Mouse (Mus musculus): ENCODE data around the gene Runx1. TPM values are rescaled to one million over a fixed set of nuclear protein-coding genes. Genes with fewer than 3 reads are reported as not detected.

The Runx1 gene
- polyA plus RNA-seq, 1 experiment from 2014 or later: 0.94 TPM

GRCm38 (mm10) chr16:92674916-92675450 lies 151.0 kb downstream of the Runx1 start:
- no peak overlapping the region for H3K27ac ChIP-seq (ENCODE audit: low read depth, low read length)
- H3K27me3 ChIP-seq (replicated peaks; ENCODE audit: control insufficient read depth, insufficient read depth, low read length): no peaks in the 10 kb centered on the region; the same call in none of the 2 replicates
- WGBS: 78% methylated on average over 11 of the region's 11 CpGs
- H3K4me2 ChIP-seq (ENCODE audit: low read length): no peak overlapping the region
- no peak overlapping the region for H3K9ac ChIP-seq (ENCODE audit: low read depth, low read length)
- no peaks in the 10 kb centered on the region for H3K36me3 ChIP-seq (ENCODE audit: control insufficient read depth, insufficient read depth, low read length)
- no peaks in the 10 kb centered on the region for H3K4me1 ChIP-seq (ENCODE audit: control insufficient read depth, insufficient read depth, low read depth, low read length)
- H3K4me3 ChIP-seq (ENCODE audit: low read length): no peak overlapping the region
- no peak for ATAC-seq
- no peaks in the 10 kb centered on the region for H3K9me3 ChIP-seq (ENCODE audit: control insufficient read depth, low read length)

GRCm38 (mm10) chr16:92674121-92674816 lies 151.7 kb downstream of the Runx1 start:
- Histone ChIP-seq H3K36me3 (ENCODE audit: control insufficient read depth, insufficient read depth, low read length) (no peaks in the 10 kb centered on the region), H3K4me3 (ENCODE audit: low read length) (no peak overlapping the region), H3K9me3 (ENCODE audit: control insufficient read depth, low read length) (no peaks in the 10 kb centered on the region), H3K4me2 (ENCODE audit: low read length) (no peak overlapping the region), H3K4me1 (ENCODE audit: control insufficient read depth, insufficient read depth, low read depth, low read length) (no peaks in the 10 kb centered on the region), H3K9ac (ENCODE audit: low read depth, low read length) (no peak overlapping the region), H3K27ac (ENCODE audit: low read depth, low read length) (no peak overlapping the region), H3K27me3 (replicated peaks; ENCODE audit: control insufficient read depth, insufficient read depth, low read length) (no peaks in the 10 kb centered on the region; the same call in none of the 2 replicates)
- no peak for ATAC-seq
- WGBS: 83% methylated on average over 18 of the region's 18 CpGs

GRCm38 (mm10) chr16:92668807-92669206 lies 157.1 kb downstream of the Runx1 start:
- H3K27me3 ChIP-seq (replicated peaks; ENCODE audit: control insufficient read depth, insufficient read depth, low read length): no peaks in the 10 kb centered on the region; the same call in none of the 2 replicates
- H3K9me3 ChIP-seq (ENCODE audit: control insufficient read depth, low read length): no peaks in the 10 kb centered on the region
- H3K9ac ChIP-seq (ENCODE audit: low read depth, low read length): no peak overlapping the region
- H3K4me1 ChIP-seq (ENCODE audit: control insufficient read depth, insufficient read depth, low read depth, low read length): no peaks in the 10 kb centered on the region
- H3K27ac ChIP-seq (ENCODE audit: low read depth, low read length): no peak overlapping the region
- H3K4me3 ChIP-seq (ENCODE audit: low read length): no peak overlapping the region
- H3K36me3 ChIP-seq (ENCODE audit: control insufficient read depth, insufficient read depth, low read length): no peaks in the 10 kb centered on the region
- H3K4me2 ChIP-seq (ENCODE audit: low read length): no peak overlapping the region
- ATAC-seq: no peak

GRCm38 (mm10) chr16:92661757-92662156 lies 164.2 kb downstream of the Runx1 start:
- Histone ChIP-seq H3K9ac (ENCODE audit: low read depth, low read length) (no peak overlapping the region), H3K36me3 (ENCODE audit: control insufficient read depth, insufficient read depth, low read length) (no peaks in the 10 kb centered on the region), H3K4me3 (ENCODE audit: low read length) (no peak overlapping the region), H3K4me2 (ENCODE audit: low read length) (no peak overlapping the region), H3K4me1 (ENCODE audit: control insufficient read depth, insufficient read depth, low read depth, low read length) (no peaks in the 10 kb centered on the region), H3K27me3 (replicated peaks; ENCODE audit: control insufficient read depth, insufficient read depth, low read length) (no peaks in the 10 kb centered on the region), H3K27ac (ENCODE audit: low read depth, low read length) (no peak overlapping the region; the same call in 1 of the 2 replicates), H3K9me3 (ENCODE audit: control insufficient read depth, low read length) (no peaks in the 10 kb centered on the region)
- ATAC-seq: no peak
- WGBS: 74% methylated on average over 7 of the region's 7 CpGs

- WGBS: 96% methylated on average over 5 of the region's 5 CpGs
- peaks cover 4% of the 10 kb centered on the region; the same call in 1 of the 2 replicates for H3K4me1 ChIP-seq (ENCODE audit: control insufficient read depth, insufficient read depth, low read depth, low read length)
- H3K4me3 ChIP-seq (ENCODE audit: low read length): no peak overlapping the region
- H3K4me2 ChIP-seq (ENCODE audit: low read length): no peak overlapping the region
- no peak for ATAC-seq
- no peak overlapping the region for H3K27ac ChIP-seq (ENCODE audit: low read depth, low read length)
- no peak overlapping the region for H3K9ac ChIP-seq (ENCODE audit: low read depth, low read length)
- no peaks in the 10 kb centered on the region for H3K36me3 ChIP-seq (ENCODE audit: control insufficient read depth, insufficient read depth, low read length)
- no peaks in the 10 kb centered on the region for H3K9me3 ChIP-seq (ENCODE audit: control insufficient read depth, low read length)
- no peaks in the 10 kb centered on the region for H3K27me3 ChIP-seq (replicated peaks; ENCODE audit: control insufficient read depth, insufficient read depth, low read length)
These were observed 169.2 kb downstream of the Runx1 start for GRCm38 (mm10) chr16:92656750-92657149.

- Histone ChIP-seq H3K36me3 (ENCODE audit: control insufficient read depth, insufficient read depth, low read length) (no peaks in the 10 kb centered on the region), H3K4me3 (ENCODE audit: low read length) (no peak overlapping the region), H3K27ac (ENCODE audit: low read depth, low read length) (no peak overlapping the region), H3K4me1 (ENCODE audit: control insufficient read depth, insufficient read depth, low read depth, low read length) (peaks cover 4% of the 10 kb centered on the region; the same call in 1 of the 2 replicates), H3K9ac (ENCODE audit: low read depth, low read length) (no peak overlapping the region), H3K27me3 (replicated peaks; ENCODE audit: control insufficient read depth, insufficient read depth, low read length) (no peaks in the 10 kb centered on the region), H3K4me2 (ENCODE audit: low read length) (no peak overlapping the region), H3K9me3 (ENCODE audit: control insufficient read depth, low read length) (no peaks in the 10 kb centered on the region)
- no peak for ATAC-seq
- 41% methylated on average over 5 of the region's 5 CpGs for WGBS
These were observed 171.5 kb downstream of the Runx1 start for GRCm38 (mm10) chr16:92654294-92654950.

DNA sequence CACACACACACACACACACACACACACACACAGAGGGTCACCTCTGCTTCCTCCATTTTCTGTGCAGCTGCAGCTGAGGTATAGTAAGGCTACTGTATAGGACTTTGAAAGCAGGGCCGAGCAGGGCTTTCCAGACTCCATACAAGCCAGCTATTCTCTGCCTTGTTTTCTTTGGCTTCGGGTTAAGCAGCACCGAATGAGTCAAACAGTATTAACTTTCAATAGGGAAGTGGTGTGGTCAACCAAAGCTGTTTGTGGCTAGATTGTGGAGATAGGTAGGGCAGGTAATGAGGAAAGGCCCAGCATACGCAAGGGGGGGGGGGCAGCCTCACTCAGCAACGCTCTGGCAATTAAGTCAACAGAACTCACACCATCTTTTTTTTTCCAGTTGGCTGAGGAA lies 172.1 kb downstream of the Runx1 start:
- no peak overlapping the region for H3K4me2 ChIP-seq (ENCODE audit: low read length)
- H3K27me3 ChIP-seq (replicated peaks; ENCODE audit: control insufficient read depth, insufficient read depth, low read length): no peaks in the 10 kb centered on the region
- peaks cover 4% of the 10 kb centered on the region; the same call in 1 of the 2 replicates for H3K4me1 ChIP-seq (ENCODE audit: control insufficient read depth, insufficient read depth, low read depth, low read length)
- H3K27ac ChIP-seq (ENCODE audit: low read depth, low read length): no peak overlapping the region
- H3K9me3 ChIP-seq (ENCODE audit: control insufficient read depth, low read length): no peaks in the 10 kb centered on the region
- no peak for ATAC-seq
- H3K4me3 ChIP-seq (ENCODE audit: low read length): no peak overlapping the region
- no peak overlapping the region for H3K9ac ChIP-seq (ENCODE audit: low read depth, low read length)
- 68% methylated on average over 5 of the region's 5 CpGs for WGBS
- no peaks in the 10 kb centered on the region for H3K36me3 ChIP-seq (ENCODE audit: control insufficient read depth, insufficient read depth, low read length)

DNA sequence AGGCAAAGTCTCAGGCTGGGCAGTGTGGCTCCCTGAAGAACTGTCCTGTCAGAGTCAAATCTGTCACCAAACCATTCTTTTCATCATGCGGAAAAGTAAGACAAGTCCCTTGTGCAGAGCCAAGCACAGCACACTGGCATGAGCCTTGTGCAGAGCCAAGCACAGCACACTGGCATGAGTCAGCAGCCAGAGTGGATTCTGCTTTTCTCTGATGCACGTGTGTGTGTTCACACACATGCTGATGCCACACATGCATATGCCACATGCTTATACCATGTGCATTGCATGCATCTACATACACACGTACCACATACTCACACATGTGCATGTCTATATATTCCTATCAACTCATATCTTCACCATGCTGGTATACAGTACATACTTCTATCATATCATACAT lies 174.7 kb downstream of the Runx1 start:
- peaks cover 2% of the 10 kb centered on the region; the same call in 1 of the 2 replicates for H3K9me3 ChIP-seq (ENCODE audit: control insufficient read depth, low read length)
- 85% methylated on average over 3 of the region's 3 CpGs for WGBS
- no peak overlapping the region for H3K27ac ChIP-seq (ENCODE audit: low read depth, low read length)
- H3K4me1 ChIP-seq (ENCODE audit: control insufficient read depth, insufficient read depth, low read depth, low read length): peaks cover 4% of the 10 kb centered on the region; the same call in 1 of the 2 replicates
- no peaks in the 10 kb centered on the region for H3K36me3 ChIP-seq (ENCODE audit: control insufficient read depth, insufficient read depth, low read length)
- no peak overlapping the region for H3K4me2 ChIP-seq (ENCODE audit: low read length)
- H3K27me3 ChIP-seq (replicated peaks; ENCODE audit: control insufficient read depth, insufficient read depth, low read length): no peaks in the 10 kb centered on the region
- no peak for ATAC-seq
- no peak overlapping the region for H3K9ac ChIP-seq (ENCODE audit: low read depth, low read length)
- no peak overlapping the region for H3K4me3 ChIP-seq (ENCODE audit: low read length)

GRCm38 (mm10) chr16:92646153-92646552 lies 179.8 kb downstream of the Runx1 start:
- no peak overlapping the region for H3K27ac ChIP-seq (ENCODE audit: low read depth, low read length)
- ATAC-seq: no peak
- no peaks in the 10 kb centered on the region for H3K4me1 ChIP-seq (ENCODE audit: control insufficient read depth, insufficient read depth, low read depth, low read length)
- 63% methylated on average over 13 of the region's 13 CpGs for WGBS
- H3K9me3 ChIP-seq (ENCODE audit: control insufficient read depth, low read length): peaks cover 2% of the 10 kb centered on the region; the same call in 1 of the 2 replicates
- H3K4me3 ChIP-seq (ENCODE audit: low read length): no peak overlapping the region
- no peaks in the 10 kb centered on the region for H3K27me3 ChIP-seq (replicated peaks; ENCODE audit: control insufficient read depth, insufficient read depth, low read length)
- no peak overlapping the region for H3K9ac ChIP-seq (ENCODE audit: low read depth, low read length)
- H3K4me2 ChIP-seq (ENCODE audit: low read length): no peak overlapping the region
- no peaks in the 10 kb centered on the region for H3K36me3 ChIP-seq (ENCODE audit: control insufficient read depth, insufficient read depth, low read length)

Data from hindbrain, embryonic 16.5 days (tissue).